Mouse (Mus musculus): ENCODE results near the gene Cdh4. TPM values are rescaled to one million over a fixed set of nuclear protein-coding genes. Genes with fewer than 3 reads are reported as not detected.
A peak's percentile ranks its signal among the peaks of the same experiment; 100 is the strongest.

Cdh4 gene
- polyA plus RNA-seq, 1 experiment = 9.3 TPM

- Histone ChIP-seq H3K4me3 (replicated peaks; ENCODE audit: insufficient read depth, low read depth, low read length) (no peak overlapping the region), H3K4me1 (ENCODE audit: control insufficient read depth, insufficient read depth, low read length) (peaks cover 7% of the 10 kb centered on the region), H3K27me3 (ENCODE audit: control insufficient read depth, insufficient read depth, low read length) (no peaks in the 10 kb centered on the region), H3K27ac (ENCODE audit: insufficient read depth, low read length) (no peak overlapping the region)
- TF ChIP-seq CTCF (IDR thresholded peaks at IDR 0.05; ENCODE audit: borderline replicate concordance, insufficient read depth, low read depth, low read length) (no peak), POLR2A (IDR thresholded peaks at IDR 0.05; ENCODE audit: borderline replicate concordance, insufficient read depth, low read length) (no peak)
- 91% methylated on average over 16 of the region's 16 CpGs for WGBS
- no peak for DNase-seq
Observed at GRCm38 (mm10) chr2:179582966-179583365, 140.7 kb downstream of the Cdh4 start.

DNA sequence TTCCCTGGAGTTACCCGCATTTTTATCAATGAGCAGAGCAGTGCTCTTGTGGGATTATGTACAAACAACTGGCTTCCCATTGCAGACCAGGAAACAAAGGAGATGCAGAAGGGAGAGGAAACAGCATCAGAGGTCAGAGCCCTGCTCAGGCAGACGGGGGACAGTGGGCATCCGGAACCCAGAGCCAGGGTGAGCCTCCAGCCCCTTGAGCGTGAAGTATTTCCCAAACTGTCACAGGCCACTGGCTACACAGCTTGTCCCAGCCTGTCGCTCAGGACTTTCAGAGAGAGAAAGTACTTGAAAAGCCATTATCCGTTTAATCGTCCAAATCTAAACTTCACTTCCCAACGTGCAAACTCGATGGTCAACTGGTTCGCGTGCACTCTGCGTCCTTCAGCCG is 142.4 kb downstream of the Cdh4 start:
- DNase-seq = no peak
- Histone ChIP-seq H3K27ac (ENCODE audit: insufficient read depth, low read length) (no peak overlapping the region), H3K4me3 (replicated peaks; ENCODE audit: insufficient read depth, low read depth, low read length) (no peak overlapping the region), H3K4me1 (ENCODE audit: control insufficient read depth, insufficient read depth, low read length) (peaks cover 7% of the 10 kb centered on the region), H3K27me3 (ENCODE audit: control insufficient read depth, insufficient read depth, low read length) (no peaks in the 10 kb centered on the region)
- WGBS = 86% methylated on average over 13 of the region's 13 CpGs
- TF ChIP-seq CTCF (IDR thresholded peaks at IDR 0.05; ENCODE audit: borderline replicate concordance, insufficient read depth, low read depth, low read length) = no peak
- no peak for TF ChIP-seq POLR2A (IDR thresholded peaks at IDR 0.05; ENCODE audit: borderline replicate concordance, insufficient read depth, low read length)

GRCm38 (mm10) chr2:179586436-179586835 is 144.2 kb downstream of the Cdh4 start:
- DNase-seq = no peak
- TF ChIP-seq POLR2A (IDR thresholded peaks at IDR 0.05; ENCODE audit: borderline replicate concordance, insufficient read depth, low read length) = no peak
- TF ChIP-seq CTCF (IDR thresholded peaks at IDR 0.05; ENCODE audit: borderline replicate concordance, insufficient read depth, low read depth, low read length) = no peak
- Histone ChIP-seq H3K4me3 (replicated peaks; ENCODE audit: insufficient read depth, low read depth, low read length) (no peak overlapping the region), H3K4me1 (ENCODE audit: control insufficient read depth, insufficient read depth, low read length) (peaks cover 12% of the 10 kb centered on the region), H3K27me3 (ENCODE audit: control insufficient read depth, insufficient read depth, low read length) (no peaks in the 10 kb centered on the region), H3K27ac (ENCODE audit: insufficient read depth, low read length) (no peak overlapping the region)
- WGBS = 32% methylated on average over 11 of the region's 11 CpGs

DNA sequence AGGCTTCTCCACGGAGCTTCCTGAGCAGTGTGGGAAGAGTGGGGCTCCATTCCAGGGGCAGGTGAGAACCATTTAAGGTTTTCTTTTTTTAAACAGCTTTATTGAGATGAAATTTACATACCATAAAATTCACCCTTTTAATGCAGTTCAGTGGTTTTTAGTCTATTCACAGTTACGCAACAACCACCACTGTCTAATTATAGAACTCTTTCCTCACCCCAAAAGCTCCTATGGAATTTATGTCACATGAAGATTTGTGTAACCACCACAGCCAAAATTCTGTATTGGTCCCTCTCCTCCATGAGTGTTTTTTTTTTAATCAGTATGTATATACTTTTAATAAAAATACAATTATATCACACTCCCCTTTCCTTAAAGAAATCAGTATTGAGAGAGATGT is 144.8 kb downstream of the Cdh4 start:
- peaks cover 17% of the 10 kb centered on the region for H3K4me1 ChIP-seq (ENCODE audit: control insufficient read depth, insufficient read depth, low read length)
- DNase-seq = no peak
- H3K27me3 ChIP-seq (ENCODE audit: control insufficient read depth, insufficient read depth, low read length) = no peaks in the 10 kb centered on the region
- WGBS = 81% methylated on average over 2 of the region's 2 CpGs
- TF ChIP-seq POLR2A (IDR thresholded peaks at IDR 0.05; ENCODE audit: borderline replicate concordance, insufficient read depth, low read length) = no peak
- TF ChIP-seq CTCF (IDR thresholded peaks at IDR 0.05; ENCODE audit: borderline replicate concordance, insufficient read depth, low read depth, low read length) = no peak
- no peak overlapping the region for H3K27ac ChIP-seq (ENCODE audit: insufficient read depth, low read length)
- H3K4me3 ChIP-seq (replicated peaks; ENCODE audit: insufficient read depth, low read depth, low read length) = no peak overlapping the region

- H3K4me1 ChIP-seq (ENCODE audit: control insufficient read depth, insufficient read depth, low read length) = peaks cover 14% of the 10 kb centered on the region
- WGBS = 36% methylated on average over 5 of the region's 5 CpGs
- peak; percentile 34 to 65 for DNase-seq
- TF ChIP-seq POLR2A (IDR thresholded peaks at IDR 0.05; ENCODE audit: borderline replicate concordance, insufficient read depth, low read length) (no peak), CTCF (IDR thresholded peaks at IDR 0.05; ENCODE audit: borderline replicate concordance, insufficient read depth, low read depth, low read length) (no peak)
- H3K27ac ChIP-seq (ENCODE audit: insufficient read depth, low read length) = no peak overlapping the region
- no peak overlapping the region for H3K4me3 ChIP-seq (replicated peaks; ENCODE audit: insufficient read depth, low read depth, low read length)
- H3K27me3 ChIP-seq (ENCODE audit: control insufficient read depth, insufficient read depth, low read length) = no peaks in the 10 kb centered on the region
Observed at GRCm38 (mm10) chr2:179591661-179592060, 149.4 kb downstream of the Cdh4 start.

DNA sequence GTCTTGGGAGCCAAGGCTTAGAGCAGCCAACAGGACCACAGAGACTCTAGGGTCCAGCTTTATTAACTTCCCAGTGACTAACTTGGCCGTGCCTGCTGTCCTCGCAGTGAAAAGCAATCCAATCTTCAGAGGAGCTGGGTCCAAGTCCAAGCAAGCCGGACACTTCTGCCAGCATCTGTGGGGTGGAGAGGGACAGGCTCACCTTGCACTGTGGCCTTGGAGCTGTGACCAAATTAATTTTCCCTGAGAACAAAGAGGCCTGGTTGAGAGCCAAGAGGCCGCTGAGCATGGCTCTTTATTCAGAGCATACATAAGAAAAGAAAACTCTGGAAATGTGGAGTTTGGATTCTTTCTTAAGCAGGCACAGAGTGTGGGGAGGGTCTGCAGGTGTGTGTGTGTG is 152.8 kb downstream of the Cdh4 start:
- TF ChIP-seq CTCF (IDR thresholded peaks at IDR 0.05; ENCODE audit: borderline replicate concordance, insufficient read depth, low read depth, low read length) (no peak), POLR2A (IDR thresholded peaks at IDR 0.05; ENCODE audit: borderline replicate concordance, insufficient read depth, low read length) (no peak)
- Histone ChIP-seq H3K27me3 (ENCODE audit: control insufficient read depth, insufficient read depth, low read length) (no peaks in the 10 kb centered on the region), H3K4me1 (ENCODE audit: control insufficient read depth, insufficient read depth, low read length) (peaks cover 13% of the 10 kb centered on the region), H3K4me3 (replicated peaks; ENCODE audit: insufficient read depth, low read depth, low read length) (no peak overlapping the region), H3K27ac (ENCODE audit: insufficient read depth, low read length) (no peak overlapping the region)
- peak in 1 of 2 experiments; percentile 23 for DNase-seq
- WGBS = 41% methylated on average over 4 of the region's 4 CpGs

DNA sequence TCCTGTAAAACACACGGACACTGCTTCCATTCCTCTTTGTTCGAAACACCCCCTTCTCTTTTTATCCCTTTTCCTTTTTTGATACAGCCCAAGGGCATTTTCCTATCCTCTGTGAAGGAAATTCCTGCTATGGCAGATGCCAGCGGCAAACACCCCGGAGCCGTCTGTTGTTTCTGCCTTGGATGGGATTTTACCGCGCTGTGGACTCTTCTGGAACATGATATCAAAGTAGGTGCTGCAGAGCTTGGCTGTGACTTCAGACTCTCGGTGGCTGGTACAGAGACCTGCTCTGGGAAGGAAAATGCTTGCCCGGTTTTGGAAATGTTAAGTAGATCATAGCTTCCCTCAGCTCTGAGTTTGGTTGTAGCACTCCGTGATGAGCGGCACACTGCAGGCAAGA is 156.7 kb downstream of the Cdh4 start:
- Histone ChIP-seq H3K27ac (ENCODE audit: insufficient read depth, low read length) (no peak overlapping the region), H3K27me3 (ENCODE audit: control insufficient read depth, insufficient read depth, low read length) (no peaks in the 10 kb centered on the region), H3K4me3 (replicated peaks; ENCODE audit: insufficient read depth, low read depth, low read length) (no peak overlapping the region), H3K4me1 (ENCODE audit: control insufficient read depth, insufficient read depth, low read length) (peaks cover 8% of the 10 kb centered on the region)
- TF ChIP-seq POLR2A (IDR thresholded peaks at IDR 0.05; ENCODE audit: borderline replicate concordance, insufficient read depth, low read length) (no peak), CTCF (IDR thresholded peaks at IDR 0.05; ENCODE audit: borderline replicate concordance, insufficient read depth, low read depth, low read length) (no peak)
- no peak for DNase-seq
- 78% methylated on average over 11 of the region's 11 CpGs for WGBS

DNA sequence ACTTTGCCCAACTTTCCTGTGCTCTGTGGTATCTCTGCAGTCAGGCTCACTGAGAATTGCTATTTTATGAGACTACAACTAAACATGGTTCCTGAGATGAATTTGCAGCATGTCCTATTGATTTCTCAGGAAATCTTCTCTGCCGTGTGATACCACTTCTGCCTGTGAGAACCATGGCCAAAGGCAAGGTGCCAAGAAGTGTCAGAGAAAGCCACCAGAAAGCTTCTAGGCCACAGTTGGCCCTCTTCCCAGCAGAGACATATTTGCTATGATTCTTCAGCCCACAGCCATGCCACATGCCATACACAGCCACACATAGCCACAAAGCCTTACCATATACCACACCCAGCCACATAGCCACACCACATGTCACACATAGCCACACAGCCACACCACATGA is 157.7 kb downstream of the Cdh4 start:
- peaks cover 6% of the 10 kb centered on the region for H3K4me1 ChIP-seq (ENCODE audit: control insufficient read depth, insufficient read depth, low read length)
- H3K27me3 ChIP-seq (ENCODE audit: control insufficient read depth, insufficient read depth, low read length) = no peaks in the 10 kb centered on the region
- no peak overlapping the region for H3K4me3 ChIP-seq (replicated peaks; ENCODE audit: insufficient read depth, low read depth, low read length)
- WGBS = 11% methylated on average over 1 of the region's 1 CpGs
- no peak overlapping the region for H3K27ac ChIP-seq (ENCODE audit: insufficient read depth, low read length)
- TF ChIP-seq POLR2A (IDR thresholded peaks at IDR 0.05; ENCODE audit: borderline replicate concordance, insufficient read depth, low read length) (no peak), CTCF (IDR thresholded peaks at IDR 0.05; ENCODE audit: borderline replicate concordance, insufficient read depth, low read depth, low read length) (no peak)
- peak in 1 of 2 experiments; percentile 48 for DNase-seq

Measured in cerebellum, adult 2 months (tissue).